Mouse (Mus musculus): ENCODE data around the gene Cyp2d22. TPM values are rescaled to one million over a fixed set of nuclear protein-coding genes. Genes with fewer than 3 reads are reported as not detected.

Cyp2d22 gene
- polyA plus RNA-seq, 1 experiment, result 0.06 TPM

GRCm38 (mm10) chr15:82325382-82325781 is 54.7 kb downstream of the Cyp2d22 start:
- no peaks in the 10 kb centered on the region for H3K36me3 ChIP-seq (ENCODE audit: control insufficient read depth, insufficient read depth)
- H3K27me3 ChIP-seq (ENCODE audit: control insufficient read depth, insufficient read depth, insufficient read length), result peaks cover 4% of the 10 kb centered on the region
- no peaks in the 10 kb centered on the region for H3K79me3 ChIP-seq (ENCODE audit: low read depth)
- no peaks in the 10 kb centered on the region for H3K79me2 ChIP-seq (ENCODE audit: control insufficient read depth, insufficient read depth)
- H3ac ChIP-seq (ENCODE audit: control insufficient read depth, insufficient read length, low read depth), result no peak overlapping the region
- no peak overlapping the region for H3K4me3 ChIP-seq (ENCODE audit: insufficient read depth, poor library complexity, severe bottlenecking)
- no peak for TF ChIP-seq CEBPB (IDR thresholded peaks at IDR 0.05; ENCODE audit: low read depth)
- no peak for TF ChIP-seq USF1 (IDR thresholded peaks at IDR 0.05; ENCODE audit: low read depth)
- TF ChIP-seq CTCF (IDR thresholded peaks at IDR 0.05; ENCODE audit: control insufficient read depth, insufficient read depth, insufficient read length), result no peak
- TF ChIP-seq FOSL1 (IDR thresholded peaks at IDR 0.05; ENCODE audit: insufficient read depth, low read length, poor library complexity, severe bottlenecking), result no peak
- TF ChIP-seq MAX (IDR thresholded peaks at IDR 0.05), result no peak
- TF ChIP-seq MYOD1 (IDR thresholded peaks at IDR 0.05; ENCODE audit: control insufficient read depth, insufficient read length, low read depth), result no peak
- no peak for TF ChIP-seq MYOG (IDR thresholded peaks at IDR 0.05; ENCODE audit: control insufficient read depth, extremely low read depth, insufficient read length)

GRCm38 (mm10) chr15:82322195-82322594 is 57.9 kb downstream of the Cyp2d22 start:
- Histone ChIP-seq H3K79me3 (ENCODE audit: low read depth) (no peaks in the 10 kb centered on the region), H3K4me3 (ENCODE audit: insufficient read depth, poor library complexity, severe bottlenecking) (no peak overlapping the region), H3K79me2 (ENCODE audit: control insufficient read depth, insufficient read depth) (no peaks in the 10 kb centered on the region), H3K27me3 (ENCODE audit: control insufficient read depth, insufficient read depth, insufficient read length) (peaks cover 8% of the 10 kb centered on the region), H3K36me3 (ENCODE audit: control insufficient read depth, insufficient read depth) (no peaks in the 10 kb centered on the region), H3ac (ENCODE audit: control insufficient read depth, insufficient read length, low read depth) (no peak overlapping the region)
- TF ChIP-seq USF1 (IDR thresholded peaks at IDR 0.05; ENCODE audit: low read depth) (no peak), MYOD1 (IDR thresholded peaks at IDR 0.05; ENCODE audit: control insufficient read depth, insufficient read length, low read depth) (no peak), MYOG (IDR thresholded peaks at IDR 0.05; ENCODE audit: control insufficient read depth, extremely low read depth, insufficient read length) (no peak), FOSL1 (IDR thresholded peaks at IDR 0.05; ENCODE audit: insufficient read depth, low read length, poor library complexity, severe bottlenecking) (no peak), MAX (IDR thresholded peaks at IDR 0.05) (no peak), CTCF (IDR thresholded peaks at IDR 0.05; ENCODE audit: control insufficient read depth, insufficient read depth, insufficient read length) (no peak), CEBPB (IDR thresholded peaks at IDR 0.05; ENCODE audit: low read depth) (no peak)

Small RNA genes within 50 kb of the gene (microRNA-seq; reads per million reads assigned to microRNA genes)
- not detected for gene Gm25990 (ENCODE audit: borderline microRNAs expressed)
- not detected for gene Gm27331 (ENCODE audit: borderline microRNAs expressed)
- gene Mir7684 (ENCODE audit: borderline microRNAs expressed), result not detected

Other genes starting within 250 kb of the Cyp2d22 start
- gene Srebf2, start 233.1 kb downstream of the Cyp2d22 start, polyA plus RNA-seq (2012; fragmentation: generic; extraction: Trizol), result 180 TPM
- 0.06 TPM for gene Shisa8, start 167.4 kb downstream of the Cyp2d22 start, polyA plus RNA-seq (2012; fragmentation: generic; extraction: Trizol)
- 0.16 TPM for gene Tnfrsf13c, start 155.9 kb downstream of the Cyp2d22 start, polyA plus RNA-seq (2012; fragmentation: generic; extraction: Trizol)
- gene Cenpm, start 135.5 kb downstream of the Cyp2d22 start, polyA plus RNA-seq (2012; fragmentation: generic; extraction: Trizol), result 46.3 TPM
- gene 1500009C09Rik, start 127.9 kb downstream of the Cyp2d22 start, polyA plus RNA-seq (2012; fragmentation: generic; extraction: Trizol), result not detected
- gene Sept3, start 105.4 kb downstream of the Cyp2d22 start, polyA plus RNA-seq (2012; fragmentation: generic; extraction: Trizol), result 0.06 TPM
- not detected for gene Wbp2nl, start 81.3 kb downstream of the Cyp2d22 start, polyA plus RNA-seq (2012; fragmentation: generic; extraction: Trizol)
- 20.9 TPM for gene Naga, start 41.3 kb downstream of the Cyp2d22 start, polyA plus RNA-seq (2012; fragmentation: generic; extraction: Trizol)
- gene Pheta2, start 41.3 kb downstream of the Cyp2d22 start, polyA plus RNA-seq (2012; fragmentation: generic; extraction: Trizol), result 0.02 TPM
- 481 TPM for gene Smdt1, start 41.3 kb downstream of the Cyp2d22 start, polyA plus RNA-seq (2012; fragmentation: generic; extraction: Trizol)
- 385 TPM for gene Ndufa6, start 25.9 kb downstream of the Cyp2d22 start, polyA plus RNA-seq (2012; fragmentation: generic; extraction: Trizol)
- not detected for gene Cyp2d11, start 13.8 kb upstream of the Cyp2d22 start, polyA plus RNA-seq (2012; fragmentation: generic; extraction: Trizol)
- not detected for gene Cyp2d10, start 26.9 kb upstream of the Cyp2d22 start, polyA plus RNA-seq (2012; fragmentation: generic; extraction: Trizol)
- not detected for gene Cyp2d9, start 53.2 kb upstream of the Cyp2d22 start, polyA plus RNA-seq (2012; fragmentation: generic; extraction: Trizol)
- gene Cyp2d12, start 174.8 kb upstream of the Cyp2d22 start, polyA plus RNA-seq (2012; fragmentation: generic; extraction: Trizol), result not detected
- not detected for gene Cyp2d34, start 240.7 kb upstream of the Cyp2d22 start, polyA plus RNA-seq (2012; fragmentation: generic; extraction: Trizol)

Data from C2C12 (cell line).